Mouse (Mus musculus) myocyte (in vitro differentiated cells): ENCODE data around the gene Syt13. TPM values are rescaled to one million over a fixed set of nuclear protein-coding genes. Genes with fewer than 3 reads are reported as not detected.

Source experiments
- H3K27me3 ChIP-seq: one replicate; pipeline ENCODE4 v1.6.1; 2011; ENCODE audit not compliant: control insufficient read depth, insufficient read depth, insufficient read length
- H3K36me3 ChIP-seq: one replicate; pipeline ENCODE4 v1.6.1; 2011; ENCODE audit not compliant: control insufficient read depth, insufficient read depth
- H3K4me2 ChIP-seq: one replicate; pipeline ENCODE4 v1.6.1; 2011; ENCODE audit warnings: low read depth, control low read depth
- H3K4me3 ChIP-seq: one replicate; pipeline ENCODE4 v1.5.1; 2011; ENCODE audit warnings: mild to moderate bottlenecking, control low read depth, moderate library complexity
- H3K79me2 ChIP-seq: one replicate; pipeline ENCODE4 v1.6.1; 2011; ENCODE audit not compliant: control insufficient read depth, insufficient read depth
- H3ac ChIP-seq: one replicate; pipeline ENCODE4 v1.6.1; 2011; ENCODE audit not compliant: control insufficient read depth, insufficient read length
- CEBPB ChIP-seq: IDR thresholded peaks from 2 replicates; pipeline ENCODE4 v1.6.1; 2011; ENCODE audit warnings: mild to moderate bottlenecking, moderate library complexity; ENCODE audit not compliant: poor library complexity, insufficient read depth, severe bottlenecking
- E2F4 ChIP-seq: IDR thresholded peaks from one replicate; pipeline ENCODE4 v1.6.1; 2011; ENCODE audit warnings: mild to moderate bottlenecking, control low read depth, moderate library complexity; ENCODE audit not compliant: insufficient read depth
- MAX ChIP-seq: IDR thresholded peaks from one replicate; pipeline ENCODE4 v1.6.1; 2011; ENCODE audit warnings: low read depth, mild to moderate bottlenecking, control low read depth
- MYOD1 ChIP-seq, 3 experiments: IDR thresholded peaks; one replicate each; pipeline ENCODE4 v1.6.1; 2011; ENCODE audit warnings: control low read depth in 2 of 3, low read depth in 2 of 3, mild to moderate bottlenecking in 2 of 3, moderate library complexity in 1 of 3; ENCODE audit not compliant: insufficient read length in 2 of 3, control insufficient read depth in 1 of 3
- MYOG ChIP-seq, 3 experiments: IDR thresholded peaks; one replicate each; pipeline ENCODE4 v1.6.1; 2011; ENCODE audit warnings: control low read depth in 2 of 3, low read depth in 2 of 3, mild to moderate bottlenecking in 2 of 3; ENCODE audit not compliant: insufficient read length in 2 of 3, control insufficient read depth in 1 of 3, insufficient read depth in 1 of 3
- POLR2A ChIP-seq: IDR thresholded peaks from one replicate; pipeline ENCODE4 v1.6.1; 2011; ENCODE audit warnings: low read depth, mild to moderate bottlenecking, control low read depth, moderate library complexity; ENCODE audit not compliant: insufficient read length
- POLR2AphosphoS2 ChIP-seq: IDR thresholded peaks from one replicate; pipeline ENCODE4 v1.6.1; 2011; ENCODE audit warnings: low read depth, control low read depth; ENCODE audit not compliant: insufficient read length
- REST ChIP-seq: IDR thresholded peaks from one replicate; pipeline ENCODE4 v1.6.1; 2011; ENCODE audit warnings: mild to moderate bottlenecking, control low read depth, moderate library complexity; ENCODE audit not compliant: insufficient read depth, insufficient read length
- SRF ChIP-seq: IDR thresholded peaks from one replicate; pipeline ENCODE4 v1.6.1; 2011; ENCODE audit warnings: low read depth; ENCODE audit not compliant: control insufficient read depth, insufficient read length
- TCF12 ChIP-seq: IDR thresholded peaks from one replicate; pipeline ENCODE4 v1.6.1; 2011; ENCODE audit warnings: mild to moderate bottlenecking, control low read depth; ENCODE audit not compliant: poor library complexity, insufficient read depth, severe bottlenecking
- TCF3 ChIP-seq: IDR thresholded peaks from one replicate; pipeline ENCODE4 v1.6.1; 2011; ENCODE audit warnings: low read depth, control low read depth; ENCODE audit not compliant: insufficient read length
- USF1 ChIP-seq: IDR thresholded peaks from one replicate; pipeline ENCODE4 v1.6.1; 2011; ENCODE audit warnings: low read depth, mild to moderate bottlenecking, control low read depth, moderate library complexity
- polyA plus RNA-seq: library from polyadenylated mRNA; unstranded; fragments of >200 nt; fragmentation: generic; extraction: Trizol; gene quantifications from one replicate; pipeline ENCODE4 v1.2.1, GENCODE M21; 2012; ENCODE audit warnings: missing spikeins

Gene Syt13
- polyA plus RNA-seq, 1 experiment: 49.7 TPM

DNA sequence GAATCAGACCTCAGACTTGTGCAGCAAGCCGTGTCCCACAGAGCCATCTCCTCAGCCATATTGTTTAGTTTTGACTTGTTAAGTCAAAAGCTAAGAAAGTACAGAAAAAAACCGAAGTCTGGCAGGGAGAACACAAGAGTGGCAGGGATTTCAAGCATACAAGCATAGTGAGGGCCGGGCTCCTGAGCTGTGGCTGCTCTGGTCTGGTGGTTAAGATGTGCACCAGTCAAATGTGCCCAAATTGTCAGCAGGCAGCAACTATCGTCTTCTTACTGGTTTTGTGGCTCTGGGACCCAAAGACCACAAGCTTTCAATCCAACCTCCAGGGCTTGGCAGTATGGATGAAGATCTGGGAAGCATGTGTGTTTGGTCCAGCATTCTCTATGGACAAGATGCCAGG is 42.2 kb upstream of the Syt13 start:
- no peaks in the 10 kb centered on the region for H3K36me3 ChIP-seq
- no peak for TF ChIP-seq CEBPB
- TF ChIP-seq MAX: no peak
- no peak for TF ChIP-seq MYOD1 (IDR thresholded peaks at IDR 0.05; ENCODE audit: control insufficient read depth in 1 of 3, insufficient read length in 2 of 3, low read depth in 2 of 3)
- TF ChIP-seq REST: no peak
- TF ChIP-seq E2F4: no peak
- TF ChIP-seq USF1: no peak

DNA sequence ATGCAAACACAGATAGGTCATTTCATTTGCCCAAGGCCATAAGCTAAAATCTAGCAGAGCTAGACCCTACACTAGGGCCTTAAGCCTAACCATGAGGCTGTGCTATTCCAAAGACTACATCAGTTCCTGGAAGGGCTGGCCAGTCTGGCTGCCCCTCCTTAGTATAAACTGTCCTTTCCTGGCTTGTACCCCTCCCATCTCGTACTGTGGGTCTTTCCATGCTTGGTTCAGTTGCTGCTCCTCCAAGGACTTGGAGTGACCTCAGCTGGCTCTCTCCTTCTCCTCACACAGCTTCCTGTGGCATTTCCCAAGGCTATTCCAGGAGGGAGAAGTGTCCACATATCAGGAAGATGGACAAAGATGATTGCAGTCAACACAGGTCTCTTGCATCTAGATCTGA is 40.3 kb upstream of the Syt13 start:
- Histone ChIP-seq H3K4me2 (no peak overlapping the region), H3K79me2 (no peaks in the 10 kb centered on the region), H3K4me3 (no peak overlapping the region), H3K27me3 (peaks cover 30% of the 10 kb centered on the region), H3ac (no peak overlapping the region), H3K36me3 (no peaks in the 10 kb centered on the region)
- TF ChIP-seq CEBPB: no peak
- no peak for TF ChIP-seq MYOD1 (IDR thresholded peaks at IDR 0.05; ENCODE audit: control insufficient read depth in 1 of 3, insufficient read length in 2 of 3, low read depth in 2 of 3)
- no peak for TF ChIP-seq REST
- no peak for TF ChIP-seq MAX
- TF ChIP-seq MYOG (IDR thresholded peaks at IDR 0.05; ENCODE audit: control insufficient read depth in 1 of 3, insufficient read depth in 1 of 3, insufficient read length in 2 of 3, low read depth in 2 of 3): no peak
- TF ChIP-seq SRF: no peak
- TF ChIP-seq E2F4: no peak
- TF ChIP-seq USF1: no peak
- no peak for TF ChIP-seq TCF12
- no peak for TF ChIP-seq POLR2A
- no peak for TF ChIP-seq POLR2AphosphoS2
- no peak for TF ChIP-seq TCF3

More for the DNA sequence above, 42.2 kb upstream of the Syt13 start:
- Histone ChIP-seq H3K79me2 (no peaks in the 10 kb centered on the region), H3ac (no peak overlapping the region), H3K27me3 (peaks cover 14% of the 10 kb centered on the region), H3K4me2 (no peak overlapping the region), H3K4me3 (no peak overlapping the region)

DNA sequence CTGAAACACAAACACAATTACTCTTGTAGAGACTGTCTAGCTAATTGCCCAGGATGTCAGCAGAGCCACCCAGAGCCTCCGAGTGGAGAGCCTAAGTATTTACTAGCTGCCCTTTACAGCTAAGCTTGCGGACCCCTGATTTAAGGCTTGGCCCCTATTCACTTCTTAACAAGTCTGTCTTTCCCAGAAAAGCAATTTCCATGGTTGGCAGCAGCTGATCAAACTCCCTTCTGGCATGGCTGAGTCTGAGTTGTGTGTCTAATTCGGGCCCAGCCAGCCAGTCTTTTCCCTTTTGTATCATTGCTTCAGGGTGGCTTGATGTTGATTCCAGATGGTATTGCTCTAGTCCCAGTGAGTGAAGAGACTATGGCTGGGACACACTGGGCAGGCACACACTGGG is 37.4 kb upstream of the Syt13 start:
- Histone ChIP-seq H3ac (no peak overlapping the region), H3K79me2 (no peaks in the 10 kb centered on the region)
- TF ChIP-seq CEBPB: no peak
- no peak for TF ChIP-seq MYOG (IDR thresholded peaks at IDR 0.05; ENCODE audit: control insufficient read depth in 1 of 3, insufficient read depth in 1 of 3, insufficient read length in 2 of 3, low read depth in 2 of 3)
- TF ChIP-seq TCF12: no peak
- TF ChIP-seq MYOD1 (IDR thresholded peaks at IDR 0.05; ENCODE audit: control insufficient read depth in 1 of 3, insufficient read length in 2 of 3, low read depth in 2 of 3): no peak
- no peak for TF ChIP-seq USF1
- TF ChIP-seq E2F4: no peak
- no peak for TF ChIP-seq MAX
- no peak for TF ChIP-seq POLR2A
- TF ChIP-seq REST: no peak
- no peak for TF ChIP-seq SRF
- TF ChIP-seq POLR2AphosphoS2: no peak

DNA sequence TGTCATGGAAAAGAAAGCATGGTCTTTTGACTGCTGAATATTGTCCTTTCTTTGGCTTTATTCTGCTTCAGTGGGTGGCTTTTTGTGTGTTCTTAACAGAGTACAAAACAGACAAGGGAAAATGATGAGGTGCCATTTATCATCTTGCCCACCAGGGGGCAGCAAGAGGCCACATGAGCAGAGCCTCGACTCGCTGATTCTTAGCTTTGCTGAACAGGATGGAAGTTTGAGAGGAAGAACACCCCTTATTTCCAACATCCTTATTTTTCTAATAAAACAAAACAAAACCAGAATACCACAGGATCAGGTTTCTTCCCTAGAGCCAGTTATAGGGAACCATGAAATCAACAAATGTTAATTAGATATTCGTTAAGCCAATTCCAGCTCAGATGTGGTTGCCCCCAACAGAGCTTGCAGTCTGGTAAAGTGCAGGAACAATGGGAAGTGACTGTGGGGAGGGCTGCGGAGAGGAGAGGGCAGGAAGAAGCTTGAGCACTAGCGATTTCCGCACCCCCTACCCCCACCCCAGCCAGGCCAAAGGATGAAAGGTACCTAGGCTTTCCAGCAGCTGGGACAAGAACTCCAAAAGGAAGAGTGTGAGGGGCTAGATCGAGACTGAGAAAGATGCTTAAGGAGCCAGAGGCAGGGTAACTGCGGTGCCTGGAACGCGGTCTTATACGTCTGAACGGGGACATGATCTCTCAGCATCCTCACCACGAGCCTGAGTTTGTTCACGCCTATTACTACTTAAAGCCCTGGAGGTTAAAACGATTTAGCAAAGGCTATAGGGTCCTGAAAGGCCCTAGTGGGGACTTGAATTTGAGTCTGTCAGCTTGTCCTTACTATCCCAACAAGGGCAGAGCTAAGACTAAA is 31.6 kb upstream of the Syt13 start:
- no peak overlapping the region for H3K4me2 ChIP-seq
- H3K4me3 ChIP-seq: no peak overlapping the region
- no peaks in the 10 kb centered on the region for H3K36me3 ChIP-seq
- H3K27me3 ChIP-seq: peaks cover 27% of the 10 kb centered on the region
- no peak overlapping the region for H3ac ChIP-seq
- H3K79me2 ChIP-seq: no peaks in the 10 kb centered on the region
- no peak for TF ChIP-seq MYOD1 (IDR thresholded peaks at IDR 0.05; ENCODE audit: control insufficient read depth in 1 of 3, insufficient read length in 2 of 3, low read depth in 2 of 3)
- TF ChIP-seq POLR2A: no peak
- no peak for TF ChIP-seq E2F4
- TF ChIP-seq TCF12: no peak
- TF ChIP-seq MAX: no peak
- no peak for TF ChIP-seq USF1
- no peak for TF ChIP-seq SRF
- no peak for TF ChIP-seq REST
- TF ChIP-seq TCF3: no peak
- TF ChIP-seq CEBPB: no peak
- no peak for TF ChIP-seq POLR2AphosphoS2
- no peak for TF ChIP-seq MYOG (IDR thresholded peaks at IDR 0.05; ENCODE audit: control insufficient read depth in 1 of 3, insufficient read depth in 1 of 3, insufficient read length in 2 of 3, low read depth in 2 of 3)

More for the DNA sequence above, 37.4 kb upstream of the Syt13 start:
- Histone ChIP-seq H3K4me2 (no peak overlapping the region), H3K27me3 (peaks cover 33% of the 10 kb centered on the region), H3K36me3 (no peaks in the 10 kb centered on the region), H3K4me3 (no peak overlapping the region)

DNA sequence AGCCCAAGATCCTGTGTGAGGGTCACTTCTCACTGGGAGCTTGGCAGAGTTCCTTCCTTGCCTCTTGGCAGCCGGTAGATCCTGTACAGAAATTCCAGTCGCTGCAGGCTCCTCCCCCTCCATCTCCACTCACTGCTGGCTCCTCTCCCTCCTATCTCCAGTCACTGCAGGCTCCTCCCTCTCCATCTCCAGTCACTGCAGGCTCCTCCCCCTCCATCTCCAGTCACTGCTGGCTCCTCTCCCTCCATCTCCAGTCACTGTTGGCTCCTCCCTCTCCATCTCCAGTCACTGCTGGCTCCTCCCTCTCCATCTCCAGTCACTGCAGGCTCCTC is 31.0 kb upstream of the Syt13 start:
- Histone ChIP-seq H3K36me3 (no peaks in the 10 kb centered on the region), H3K4me2 (no peak overlapping the region)
- TF ChIP-seq POLR2A (no peak), POLR2AphosphoS2 (no peak), E2F4 (no peak), CEBPB (no peak), TCF3 (no peak), SRF (no peak), TCF12 (no peak), MYOD1 (IDR thresholded peaks at IDR 0.05; ENCODE audit: control insufficient read depth in 1 of 3, insufficient read length in 2 of 3, low read depth in 2 of 3) (no peak), MYOG (IDR thresholded peaks at IDR 0.05; ENCODE audit: control insufficient read depth in 1 of 3, insufficient read depth in 1 of 3, insufficient read length in 2 of 3, low read depth in 2 of 3) (no peak), REST (no peak), MAX (no peak)

More for the DNA sequence above, 31.0 kb upstream of the Syt13 start:
- H3K4me3 ChIP-seq: no peak overlapping the region
- H3K79me2 ChIP-seq: no peaks in the 10 kb centered on the region
- peaks cover 22% of the 10 kb centered on the region for H3K27me3 ChIP-seq
- H3ac ChIP-seq: no peak overlapping the region
